Mouse (Mus musculus): ENCODE data around the gene Gm10553.
"Not testable (repeated sequence)": the region's sequence is repeated elsewhere in the genome, so short reads cannot be mapped to it uniquely, and the experiment has no call there.

Gene Gm10553

GRCm38 (mm10) chr1:85099864-85100263 is at the start of gene Gm10553:
TSS of gene Gm10553 (plus strand) at chr1:85100164.
- in situ Hi-C loops (cut with MboI, MseI): loop anchor here (25.0 kb wide), 2 partner anchors 662 to 762 kb away; no protein-coding TSS in a partner anchor

GRCm38 (mm10) chr1:85071690-85072089 is 28.3 kb upstream of the Gm10553 start:
- in situ Hi-C loops (cut with MboI, MseI): loop anchor here (5.0 to 10.0 kb wide), 4 partner anchors 116 to 566 kb away; no protein-coding TSS in a partner anchor

- in situ Hi-C loops (cut with MboI, MseI): loop anchor here (5.0 to 10.0 kb wide), 4 partner anchors 114 to 564 kb away; no protein-coding TSS in a partner anchor
Measured at GRCm38 (mm10) chr1:85073099-85073498, 26.9 kb upstream of the Gm10553 start.

- in situ Hi-C loops (cut with MboI, MseI): not testable (repeated sequence)
Measured at GRCm38 (mm10) chr1:85084803-85085202, 15.2 kb upstream of the Gm10553 start.

GRCm38 (mm10) chr1:85086211-85086610 is 13.8 kb upstream of the Gm10553 start:
- in situ Hi-C loops (cut with MboI, MseI): not testable (repeated sequence)

- in situ Hi-C loops (cut with MboI, MseI): not testable (repeated sequence)
Measured at GRCm38 (mm10) chr1:85092169-85092568, 7.8 kb upstream of the Gm10553 start.

- in situ Hi-C loops (cut with MboI, MseI): not testable (repeated sequence)
Measured at GRCm38 (mm10) chr1:85093011-85093572, 6.9 kb upstream of the Gm10553 start.

GRCm38 (mm10) chr1:85099081-85099480 is 883 bp upstream of the Gm10553 start:
- in situ Hi-C loops (cut with MboI, MseI): not testable (repeated sequence)

- in situ Hi-C loops (cut with MboI, MseI): loop anchor here (25.0 kb wide), 2 partner anchors 661 to 761 kb away; no protein-coding TSS in a partner anchor
Measured at GRCm38 (mm10) chr1:85101754-85102153, 1.8 kb downstream of the Gm10553 start.

- in situ Hi-C loops (cut with MboI, MseI): loop anchor here (25.0 kb wide), 2 partner anchors 657 to 757 kb away; no protein-coding TSS in a partner anchor
Measured at GRCm38 (mm10) chr1:85105336-85105735, 5.4 kb downstream of the Gm10553 start.

GRCm38 (mm10) chr1:85106013-85106412 is 6.0 kb downstream of the Gm10553 start:
- in situ Hi-C loops (cut with MboI, MseI): loop anchor here (25.0 kb wide), 2 partner anchors 656 to 756 kb away; no protein-coding TSS in a partner anchor

GRCm38 (mm10) chr1:85109753-85110152 is 9.8 kb downstream of the Gm10553 start, which contains the start of gene A530032D15Rik:
TSS of gene A530032D15Rik (minus strand) at chr1:85109853.
- in situ Hi-C loops (cut with MboI, MseI): loop anchor here (5.0 to 25.0 kb wide), 4 partner anchors 163 to 753 kb away; partner anchors contain the start of genes C130026I21Rik and Sp110

GRCm38 (mm10) chr1:85110876-85111275 is 10.9 kb downstream of the Gm10553 start:
- in situ Hi-C loops (cut with MboI, MseI): loop anchor here (5.0 to 25.0 kb wide), 4 partner anchors 161 to 751 kb away; partner anchors contain the start of genes C130026I21Rik and Sp110

GRCm38 (mm10) chr1:85111572-85111971 is 11.6 kb downstream of the Gm10553 start:
- in situ Hi-C loops (cut with MboI, MseI): loop anchor here (5.0 to 25.0 kb wide), 4 partner anchors 161 to 751 kb away; partner anchors contain the start of genes C130026I21Rik and Sp110

- in situ Hi-C loops (cut with MboI, MseI): loop anchor here (5.0 to 25.0 kb wide), 4 partner anchors 160 to 750 kb away; partner anchors contain the start of genes C130026I21Rik and Sp110
Measured at GRCm38 (mm10) chr1:85112266-85112665, 12.3 kb downstream of the Gm10553 start.

GRCm38 (mm10) chr1:85112889-85113288 is 12.9 kb downstream of the Gm10553 start:
- in situ Hi-C loops (cut with MboI, MseI): loop anchor here (5.0 to 25.0 kb wide), 4 partner anchors 159 to 749 kb away; partner anchors contain the start of genes C130026I21Rik and Sp110

GRCm38 (mm10) chr1:85114078-85114477 is 14.1 kb downstream of the Gm10553 start:
- in situ Hi-C loops (cut with MboI, MseI): loop anchor here (5.0 to 25.0 kb wide), 4 partner anchors 158 to 748 kb away; partner anchors contain the start of genes C130026I21Rik and Sp110

GRCm38 (mm10) chr1:85114666-85115402 is 14.9 kb downstream of the Gm10553 start:
- in situ Hi-C loops (cut with MboI, MseI): loop anchor here (5.0 to 25.0 kb wide), 6 partner anchors 123 to 747 kb away; partner anchors contain the start of genes C130026I21Rik and Sp110

GRCm38 (mm10) chr1:85117537-85117936 is 17.6 kb downstream of the Gm10553 start:
- in situ Hi-C loops (cut with MboI, MseI): loop anchor here (5.0 to 25.0 kb wide), 4 partner anchors 125 to 745 kb away; no protein-coding TSS in a partner anchor

GRCm38 (mm10) chr1:85118341-85118740 is 18.4 kb downstream of the Gm10553 start:
- in situ Hi-C loops (cut with MboI, MseI): loop anchor here (5.0 to 25.0 kb wide), 4 partner anchors 126 to 744 kb away; no protein-coding TSS in a partner anchor

- in situ Hi-C loops (cut with MboI, MseI): loop anchor here (25.0 kb wide), 2 partner anchors 640 to 740 kb away; no protein-coding TSS in a partner anchor
Measured at GRCm38 (mm10) chr1:85121841-85122240, 21.9 kb downstream of the Gm10553 start.
